ENCODE assay signal across 17 mouse cellular contexts in genomic region chr1:23409960-23410359, GRCm38 (mm10).
"Had no signal": no experiment of that assay in that cellular context is flagged by ENCODE, and none has a peak within 500 bp of the region (broad histone marks: within the 10 kb centered on the region; RNA-seq: fewer than 3 reads in every experiment).

No protein-coding gene starts in this region.

- H3K4me3 ChIP-seq: limb, embryonic 12.5 days; liver, embryonic 13.5 days; lung, embryonic 15.5 days; megakaryocyte, embryonic 14.5 days; midbrain, embryonic 15.5 days; neural tube, embryonic 12.5 days; stomach, embryonic 15.5 days had no signal

- DNase-seq: kidney, adult 8-10 months; kidney, postnatal 25 days; liver; liver, embryonic 13.5 days; liver, postnatal 0 days; lung, postnatal 14 days; thymus, postnatal 4 days had no signal

- ATAC-seq: hindbrain, embryonic 16.5 days; inflammation-experienced regulatory T-cells, adult 6 months; intestine, postnatal 0 days; liver, postnatal 0 days; midbrain, embryonic 15.5 days had no signal

- H3K27ac ChIP-seq: limb, embryonic 12.5 days; liver, embryonic 13.5 days; lung, embryonic 15.5 days; macrophage; midbrain, embryonic 15.5 days; neural tube, embryonic 12.5 days; stomach, embryonic 15.5 days had no signal
